8 mouse cellular contexts compared by ENCODE assay signal in genomic region chr17:5201859-5202598, GRCm38 (mm10).
A peak's percentile ranks its signal among the peaks of the same experiment; 100 is the strongest.
DNase-seq lines count a peak whose midpoint lies in the region; ATAC-seq and TF ChIP-seq lines count a peak whose summit lies in the region.

No protein-coding gene starts in this region.

- H3K4me2 ChIP-seq in midbrain, embryonic 11.5 days = no peak overlapping the region
- H3K4me2 ChIP-seq in hindbrain, embryonic 14.5 days (replicated peaks) = no peak overlapping the region
- no peak overlapping the region for H3K4me2 ChIP-seq in neural tube, embryonic 13.5 days

- H3K36me3 ChIP-seq in midbrain, embryonic 10.5 days = no peaks in the 10 kb centered on the region
- H3K36me3 ChIP-seq in midbrain, embryonic 11.5 days (ENCODE audit: control insufficient read depth, insufficient read depth, low read length) = no peaks in the 10 kb centered on the region
- no peaks in the 10 kb centered on the region for H3K36me3 ChIP-seq in hindbrain, embryonic 14.5 days (replicated peaks; ENCODE audit: control insufficient read depth, insufficient read depth)
- H3K36me3 ChIP-seq in neural tube, embryonic 13.5 days = no peaks in the 10 kb centered on the region

- peak; percentile 81 for TF ChIP-seq CTCF in Patski (IDR thresholded peaks at IDR 0.05)
- peak; percentile 58; the same call in 1 of the 2 replicates for TF ChIP-seq CTCF in embryonic fibroblast, embryonic 13.5 days (IDR thresholded peaks at IDR 0.05; ENCODE audit: borderline replicate concordance, insufficient read depth, low read length)

- no peak for ATAC-seq in midbrain, embryonic 11.5 days (ENCODE audit: low FRiP score)
- ATAC-seq in Patski = peak; percentile 61
- peak; percentile 67; the same call in 1 of the 2 replicates for ATAC-seq in hindbrain, embryonic 14.5 days (ENCODE audit: low FRiP score)
- peak; percentile 60; the same call in 1 of the 2 replicates for ATAC-seq in neural tube, embryonic 13.5 days (ENCODE audit: low read depth)

- in situ Hi-C loops in Patski (cut with MboI; ENCODE audit: low pct_unique_long_range_greater_than_20kb) = loop anchor here (5.0 to 10.0 kb wide), 2 partner anchors 113 to 195 kb away; no protein-coding TSS in a partner anchor

- no peak overlapping the region for H3K4me3 ChIP-seq in midbrain, embryonic 10.5 days
- H3K4me3 ChIP-seq in midbrain, embryonic 11.5 days (ENCODE audit: low read depth, low read length) = no peak overlapping the region
- no peak overlapping the region for H3K4me3 ChIP-seq in embryonic fibroblast, embryonic 13.5 days (ENCODE audit: insufficient read depth, low read length)
- no peak overlapping the region for H3K4me3 ChIP-seq in hindbrain, embryonic 14.5 days (replicated peaks; ENCODE audit: low read length)
- H3K4me3 ChIP-seq in neural tube, embryonic 13.5 days = no peak overlapping the region

- 0 out of 2 replicates have a peak, but pooled peaks cover 7% of the 10 kb centered on the region for H3K4me1 ChIP-seq in midbrain, embryonic 10.5 days
- no peaks in the 10 kb centered on the region for H3K4me1 ChIP-seq in midbrain, embryonic 11.5 days (ENCODE audit: control insufficient read depth, insufficient read depth, low read length)
- H3K4me1 ChIP-seq in embryonic fibroblast, embryonic 13.5 days (ENCODE audit: control insufficient read depth, insufficient read depth, low read length) = 0 out of 2 replicates have a peak, but pooled peaks cover 6% of the 10 kb centered on the region
- peaks cover 27% of the 10 kb centered on the region for H3K4me1 ChIP-seq in hindbrain, embryonic 14.5 days (replicated peaks; ENCODE audit: control insufficient read depth, insufficient read depth, low read length)
- H3K4me1 ChIP-seq in neural tube, embryonic 13.5 days (replicated peaks) = peaks cover 64% of the 10 kb centered on the region

- no peak for TF ChIP-seq POLR2A in embryonic fibroblast, embryonic 13.5 days (IDR thresholded peaks at IDR 0.05; ENCODE audit: low read depth, low read length)

- CTCF ChIA-PET in Patski (lab: Charles Lee) = no interaction called here

- POLR2A ChIA-PET in Patski (lab: Charles Lee) = no interaction called here

- 89% methylated on average over 6 of the region's 6 CpGs for WGBS in midbrain, embryonic 10.5 days
- WGBS in midbrain, embryonic 11.5 days = 89% methylated on average over 6 of the region's 6 CpGs
- WGBS in hindbrain, embryonic 14.5 days = 86% methylated on average over 6 of the region's 6 CpGs
- WGBS in neural tube, embryonic 13.5 days = 75% methylated on average over 6 of the region's 6 CpGs

- no peak overlapping the region for H3K9ac ChIP-seq in midbrain, embryonic 11.5 days (ENCODE audit: low read length)
- H3K9ac ChIP-seq in hindbrain, embryonic 14.5 days = no peak overlapping the region
- H3K9ac ChIP-seq in neural tube, embryonic 13.5 days = no peak overlapping the region

- peak; percentile 41 for DNase-seq in midbrain, embryonic 10.5 days (ENCODE audit: low spot score)
- DNase-seq in midbrain, embryonic 11.5 days (ENCODE audit: low spot score, missing footprints) = no peak
- DNase-seq in Patski (ENCODE audit: low read depth, low spot score) = no peak
- peak; percentile 65 for DNase-seq in hindbrain, embryonic 14.5 days (ENCODE audit: low spot score)
- DNase-seq in liver = peak; percentile 64
- no peak for DNase-seq in spleen, postnatal 14 days (ENCODE audit: low spot score in 2 of 2)

- H3K27me3 ChIP-seq in midbrain, embryonic 10.5 days (ENCODE audit: low read depth, poor library complexity, severe bottlenecking) = no peaks in the 10 kb centered on the region
- H3K27me3 ChIP-seq in midbrain, embryonic 11.5 days (ENCODE audit: control insufficient read depth, insufficient read depth, low read length) = no peaks in the 10 kb centered on the region
- no peaks in the 10 kb centered on the region for H3K27me3 ChIP-seq in Patski
- H3K27me3 ChIP-seq in hindbrain, embryonic 14.5 days (ENCODE audit: control insufficient read depth, insufficient read depth, low read length) = no peaks in the 10 kb centered on the region
- no peaks in the 10 kb centered on the region for H3K27me3 ChIP-seq in neural tube, embryonic 13.5 days

- H3K9me3 ChIP-seq in midbrain, embryonic 10.5 days (replicated peaks) = no peaks in the 10 kb centered on the region
- H3K9me3 ChIP-seq in midbrain, embryonic 11.5 days (ENCODE audit: control insufficient read depth, low read length) = no peaks in the 10 kb centered on the region
- no peaks in the 10 kb centered on the region for H3K9me3 ChIP-seq in hindbrain, embryonic 14.5 days (ENCODE audit: control insufficient read depth, low read length)
- H3K9me3 ChIP-seq in neural tube, embryonic 13.5 days = no peaks in the 10 kb centered on the region

- H3K27ac ChIP-seq in midbrain, embryonic 10.5 days (replicated peaks) = no peak overlapping the region
- H3K27ac ChIP-seq in midbrain, embryonic 11.5 days (ENCODE audit: low read depth, low read length) = no peak overlapping the region
- H3K27ac ChIP-seq in embryonic fibroblast, embryonic 13.5 days (ENCODE audit: insufficient read depth, low read length) = no peak overlapping the region
- no peak overlapping the region for H3K27ac ChIP-seq in hindbrain, embryonic 14.5 days
- 0 out of 2 replicates have a peak overlapping the region, but pooled peaks have one; percentile 23 for H3K27ac ChIP-seq in neural tube, embryonic 13.5 days (replicated peaks)

Comparison
In these comparisons a context has a peak if more than half of its experiments do, and no peak if none do; other contexts are left out.
1. DNase-seq: peak in midbrain, embryonic 10.5 days (single experiment), hindbrain, embryonic 14.5 days (single experiment) and liver (single experiment); none in midbrain, embryonic 11.5 days (single experiment), Patski (single experiment) and spleen, postnatal 14 days (0 of 2).